Mouse (Mus musculus): ENCODE data around the gene Nutf2-ps1.
A peak's percentile ranks its signal among the peaks of the same experiment; 100 is the strongest.
"Not testable (repeated sequence)": the region's sequence is repeated elsewhere in the genome, so short reads cannot be mapped to it uniquely, and the experiment has no call there.

The Nutf2-ps1 gene

GRCm38 (mm10) chr19:53588968-53589367, at the start of gene Nutf2-ps1:
Gene Nutf2-ps1 (minus strand): TSS chr19:53589068.
- DNase-seq (ENCODE audit: low read depth, low spot score) = not testable (repeated sequence)

- DNase-seq (ENCODE audit: low read depth, low spot score) = no peak
Observed at GRCm38 (mm10) chr19:53638041-53638440, 49.2 kb upstream of the Nutf2-ps1 start.

GRCm38 (mm10) chr19:53621681-53622080, 32.8 kb upstream of the Nutf2-ps1 start:
- no peak for DNase-seq (ENCODE audit: low read depth, low spot score)

DNA sequence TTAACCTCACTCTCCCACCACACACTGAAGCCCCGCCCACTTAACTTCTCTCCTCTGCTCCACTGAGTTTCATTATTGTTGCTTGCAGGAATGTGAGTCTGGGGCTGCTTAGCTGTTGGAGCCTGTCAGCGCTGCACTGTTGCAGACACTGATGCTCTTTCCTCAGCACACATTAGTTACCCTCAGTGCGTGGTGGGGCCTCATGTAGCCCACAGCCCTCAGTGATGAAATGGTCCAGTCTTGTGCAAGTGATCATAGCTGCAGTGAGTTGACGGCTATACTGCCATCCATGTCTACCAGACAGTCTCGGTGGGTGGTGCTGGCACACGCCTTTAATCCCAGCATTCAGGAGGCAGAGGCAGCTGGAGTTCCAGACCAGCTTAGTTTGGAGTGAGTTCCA, 20.1 kb upstream of the Nutf2-ps1 start:
- DNase-seq (ENCODE audit: low read depth, low spot score) = no peak

DNA sequence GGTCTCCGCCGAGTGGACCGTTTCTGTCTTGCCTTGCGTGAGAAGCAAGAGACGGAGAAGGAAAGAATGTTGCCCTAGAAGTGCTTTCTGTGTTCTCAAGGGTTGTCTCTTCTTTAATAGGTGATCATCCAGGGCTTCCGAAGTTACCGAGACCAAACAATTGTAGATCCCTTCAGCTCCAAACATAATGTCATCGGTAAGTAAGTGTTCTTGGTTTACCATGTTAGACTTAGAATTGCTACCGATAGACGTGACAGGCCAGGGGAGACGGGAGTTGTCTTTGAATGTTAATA, 12.4 kb upstream of the Nutf2-ps1 start:
- no peak for DNase-seq (ENCODE audit: low read depth, low spot score)

DNA sequence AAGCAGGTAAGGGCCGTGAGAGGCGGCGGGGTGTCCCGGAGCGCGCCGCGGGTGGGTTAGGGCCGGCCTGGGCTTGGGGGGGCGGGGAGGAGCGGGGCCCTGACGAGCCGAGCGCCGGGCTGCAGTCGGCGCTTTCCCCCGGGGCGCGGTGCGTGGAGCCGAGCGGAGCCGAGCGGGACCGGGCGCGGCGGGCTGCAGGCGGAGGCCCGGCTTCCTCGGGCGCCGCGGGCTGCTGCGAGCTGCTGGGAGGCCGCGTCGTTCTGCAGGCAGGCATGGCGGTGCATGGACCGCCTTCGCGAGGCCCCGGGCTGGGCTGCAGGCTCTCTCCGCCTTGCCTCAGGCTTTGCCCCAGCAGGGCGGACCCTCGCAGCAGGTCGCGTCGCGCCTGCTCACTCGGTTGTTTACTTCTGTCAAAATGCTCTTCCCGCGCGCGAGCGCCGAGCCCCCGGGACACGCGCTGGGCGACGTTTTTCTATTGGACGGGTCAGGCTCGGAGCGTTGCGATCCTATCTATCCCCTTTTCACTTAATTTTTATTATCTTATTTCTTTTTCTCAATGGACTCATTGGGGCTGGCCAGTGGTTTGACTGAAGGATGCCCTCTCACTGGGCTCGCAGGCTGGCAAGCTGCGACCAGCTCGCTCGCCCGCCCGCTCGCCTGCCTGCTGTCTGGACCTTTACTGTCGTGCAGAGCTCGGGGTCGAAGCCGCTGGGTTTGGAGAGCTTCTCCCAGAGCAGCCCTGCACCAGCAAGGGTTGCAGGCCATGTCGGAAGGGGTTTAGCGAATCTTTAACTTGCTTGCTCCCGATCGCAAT, 11.9 kb upstream of the Nutf2-ps1 start:
- peak; percentile 37 for DNase-seq (ENCODE audit: low read depth, low spot score)

DNA sequence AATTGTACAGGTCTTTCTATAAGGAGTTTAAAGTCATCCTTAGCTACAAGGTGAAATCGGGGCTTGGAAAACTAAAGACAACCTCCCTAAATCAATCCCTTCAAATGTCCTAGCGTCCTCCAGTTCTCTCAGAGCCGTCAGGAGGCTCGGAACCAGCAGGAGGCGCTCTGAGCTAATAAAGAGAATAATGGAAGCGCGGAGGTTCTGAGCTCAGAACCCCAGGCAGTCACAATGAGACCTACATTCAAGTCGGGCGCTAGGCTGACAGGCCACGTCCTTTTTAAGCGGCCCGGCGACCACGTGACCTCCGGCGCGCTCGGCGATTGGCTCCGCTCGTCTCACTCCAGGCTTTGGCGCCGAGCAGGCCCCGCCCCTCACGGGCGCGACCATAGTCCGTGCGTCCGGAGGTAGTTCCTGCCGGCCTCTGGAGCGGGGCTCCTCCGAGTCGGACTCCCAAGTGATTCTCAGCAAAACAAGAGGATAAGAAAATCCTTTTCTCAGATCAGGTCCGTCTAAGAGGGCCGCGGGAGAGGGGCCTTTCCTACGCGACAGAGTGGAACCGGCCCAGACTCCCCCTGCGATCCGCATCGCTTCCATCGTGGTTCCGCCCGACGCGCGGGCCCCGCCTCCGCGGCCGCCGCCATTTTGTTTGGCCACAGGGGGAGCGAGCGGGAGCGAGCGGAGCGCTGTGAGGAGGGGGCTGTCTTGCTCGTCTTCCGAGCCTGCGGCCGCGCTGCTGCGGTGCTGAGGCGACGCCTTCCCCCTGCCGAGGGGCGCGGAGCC, 11.1 kb upstream of the Nutf2-ps1 start, which contains the start of gene Smc3:
Gene Smc3, plus strand, starts transcription at position 642 of the 783 bp plus-strand sequence.
- DNase-seq (ENCODE audit: low read depth, low spot score) = peak; percentile 98

DNA sequence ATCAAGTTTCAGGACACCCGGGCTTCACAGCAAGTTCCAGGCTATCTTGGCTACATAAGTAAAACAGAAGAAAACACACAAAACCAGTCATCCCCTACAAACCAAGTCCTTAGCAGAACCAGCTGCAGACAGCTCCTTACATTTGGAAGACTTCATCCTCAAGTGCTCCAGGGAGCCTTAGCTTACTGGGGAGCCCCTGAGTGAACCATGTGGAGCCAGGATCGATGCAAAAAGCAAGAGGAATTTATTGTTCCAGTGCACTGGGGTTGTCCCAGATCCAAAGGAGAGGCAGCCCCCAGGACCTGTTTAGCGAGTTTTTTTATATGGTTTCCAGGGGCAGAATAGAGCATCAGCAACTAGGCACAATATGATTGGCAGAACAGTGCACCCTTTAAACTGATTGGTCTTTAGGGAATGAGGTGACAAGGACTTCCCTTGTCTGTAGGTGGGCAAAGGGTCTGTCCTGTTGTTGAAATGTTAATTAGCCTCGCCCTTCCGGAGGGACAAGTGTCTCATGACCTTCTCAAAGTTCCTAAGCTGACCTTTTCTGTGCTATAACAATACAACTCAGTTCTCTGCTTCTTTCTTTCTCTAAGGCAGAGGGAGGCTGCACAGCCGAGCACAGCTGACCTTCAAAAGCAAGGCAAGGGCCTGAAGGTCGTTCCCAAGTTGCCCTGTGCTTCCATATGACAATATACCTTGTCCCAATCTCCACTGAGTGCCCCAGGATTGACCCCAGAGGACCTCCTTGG, 8.0 kb upstream of the Nutf2-ps1 start:
- no peak for DNase-seq (ENCODE audit: low read depth, low spot score)

DNA sequence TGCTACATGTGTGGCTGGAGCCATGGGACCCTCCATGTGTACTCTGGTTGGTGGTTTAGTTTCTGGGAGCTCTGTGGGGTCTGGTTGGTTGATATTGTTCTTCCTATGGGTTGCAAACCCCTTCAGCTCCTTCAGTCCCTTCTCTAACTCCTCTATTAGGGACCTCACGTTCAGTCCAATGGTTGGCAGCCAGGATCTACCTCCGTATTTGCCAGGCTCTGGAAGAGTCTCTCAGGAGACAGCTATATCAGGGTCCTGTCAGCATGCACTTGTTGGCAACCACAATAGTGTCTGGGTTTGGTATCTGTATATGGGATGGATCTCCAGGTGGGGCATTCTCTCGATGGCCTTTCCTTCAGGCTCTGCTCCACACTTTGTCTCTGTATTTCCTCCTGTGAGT, 1.2 kb downstream of the Nutf2-ps1 start:
- DNase-seq (ENCODE audit: low read depth, low spot score) = not testable (repeated sequence)

DNA sequence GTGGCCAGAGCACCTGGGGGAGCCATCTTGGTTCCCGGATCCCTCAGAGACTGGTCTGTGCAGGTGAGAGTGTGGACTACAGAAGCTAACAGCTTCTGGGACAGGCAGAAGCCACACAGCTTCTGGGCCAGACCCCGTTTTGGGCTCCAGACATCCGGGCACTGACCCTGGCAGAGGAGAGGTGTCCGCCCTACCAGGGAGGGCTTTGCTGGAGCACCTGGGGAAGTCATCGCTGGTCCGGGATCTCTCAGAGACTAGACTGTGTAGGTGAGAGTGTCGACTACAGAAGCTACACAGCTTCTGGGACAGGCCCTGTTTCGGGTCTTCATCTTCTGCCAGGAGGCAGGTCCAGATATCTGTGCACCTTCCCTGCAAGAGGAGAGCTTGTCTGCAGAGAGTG, 8.6 kb downstream of the Nutf2-ps1 start:
- DNase-seq (ENCODE audit: low read depth, low spot score) = not testable (repeated sequence)

DNA sequence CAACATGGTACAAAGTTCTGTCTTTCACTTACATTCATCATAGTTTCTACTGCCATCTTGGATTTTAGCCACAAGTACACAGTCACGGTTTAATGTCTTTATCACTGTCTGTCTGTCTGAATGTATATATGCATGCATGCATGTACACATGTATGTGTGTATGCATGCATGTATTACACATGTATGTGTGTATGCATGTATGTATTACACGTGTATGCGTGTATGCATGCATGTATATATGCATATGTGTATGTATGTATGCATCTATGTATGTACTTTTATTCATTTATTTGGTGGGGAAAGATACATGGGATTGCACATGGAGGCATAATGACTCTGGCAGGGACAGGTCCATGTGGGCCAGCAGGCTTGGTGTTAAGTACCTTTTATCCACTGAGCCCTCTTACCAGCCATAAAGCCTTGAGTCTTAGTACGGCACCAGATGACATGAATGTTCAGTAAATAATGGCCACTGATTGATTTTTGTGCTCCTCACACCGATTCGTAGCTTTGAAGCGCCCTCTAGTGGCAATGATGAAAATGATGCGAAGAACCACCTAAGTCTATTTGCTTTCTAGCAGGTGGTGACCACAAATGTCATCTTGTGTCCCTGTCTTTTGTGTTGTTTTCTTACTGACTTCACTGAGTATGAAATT, 10.1 kb downstream of the Nutf2-ps1 start:
- DNase-seq (ENCODE audit: low read depth, low spot score) = peak; percentile 56

GRCm38 (mm10) chr19:53577025-53577800, 11.7 kb downstream of the Nutf2-ps1 start:
- no peak for DNase-seq (ENCODE audit: low read depth, low spot score)

- DNase-seq (ENCODE audit: low read depth, low spot score) = no peak
Observed at GRCm38 (mm10) chr19:53576061-53576460, 12.8 kb downstream of the Nutf2-ps1 start.

- no peak for DNase-seq (ENCODE audit: low read depth, low spot score)
Observed at GRCm38 (mm10) chr19:53575296-53576010, 13.4 kb downstream of the Nutf2-ps1 start.

- no peak for DNase-seq (ENCODE audit: low read depth, low spot score)
Observed at GRCm38 (mm10) chr19:53574546-53574945, 14.3 kb downstream of the Nutf2-ps1 start.

GRCm38 (mm10) chr19:53574131-53574530, 14.7 kb downstream of the Nutf2-ps1 start:
- DNase-seq (ENCODE audit: low read depth, low spot score) = no peak

- no peak for DNase-seq (ENCODE audit: low read depth, low spot score)
Observed at GRCm38 (mm10) chr19:53573151-53573550, 15.7 kb downstream of the Nutf2-ps1 start.

DNA sequence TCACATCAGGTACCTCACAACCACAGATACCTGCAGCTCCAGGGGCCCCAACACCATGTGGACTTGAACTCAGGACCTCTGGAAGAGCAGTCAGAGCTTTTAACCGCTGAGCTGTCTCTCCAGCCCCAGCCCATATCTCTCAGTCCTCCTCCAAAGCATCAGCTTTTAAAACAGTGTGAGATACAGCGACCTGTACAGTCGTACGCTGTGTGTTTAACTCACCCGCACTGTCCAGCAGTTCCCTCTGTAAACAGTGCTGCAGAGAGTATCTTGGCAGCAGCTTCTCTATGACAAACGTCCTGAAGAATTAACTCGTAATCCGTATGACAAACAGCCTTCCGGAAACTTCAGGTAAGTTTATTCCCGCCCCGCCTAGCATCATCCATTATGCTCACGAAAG, 16.3 kb downstream of the Nutf2-ps1 start:
- DNase-seq (ENCODE audit: low read depth, low spot score) = no peak

GRCm38 (mm10) chr19:53571501-53572428, 17.1 kb downstream of the Nutf2-ps1 start:
- DNase-seq (ENCODE audit: low read depth, low spot score) = no peak

Data from embryo, embryonic 11.5 days (tissue).